Mouse (Mus musculus): ENCODE data around the gene Zfp414.

DNA sequence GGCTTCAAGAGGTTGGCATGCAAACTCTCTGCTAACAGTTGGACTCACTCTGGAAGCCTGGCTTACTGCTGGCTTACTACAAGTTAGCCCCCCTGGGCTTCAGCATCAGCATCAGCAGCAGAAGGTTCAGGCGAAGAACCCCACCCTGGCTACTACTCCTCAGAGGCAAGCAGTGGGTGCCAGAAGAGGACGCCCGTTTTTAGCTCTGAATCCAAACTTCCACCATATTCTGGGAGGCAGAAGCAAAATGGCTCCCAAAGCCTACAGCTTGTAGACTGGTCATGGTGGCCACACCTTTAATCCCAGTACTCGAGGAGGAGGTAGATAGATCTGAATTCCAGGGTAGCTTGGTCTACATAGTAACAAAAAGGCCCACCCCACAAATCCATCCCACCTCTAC lies 15.2 kb downstream of the Zfp414 start:
- TF ChIP-seq CTCF (IDR thresholded peaks at IDR 0.05; ENCODE audit: extremely low read depth, insufficient read depth, insufficient read length, insufficient replicate concordance), result no peak
- no peak for TF ChIP-seq POLR2A (IDR thresholded peaks at IDR 0.05; ENCODE audit: low read depth, low read length)

Data from spleen, adult 2 months (tissue).